Mouse (Mus musculus) heart, embryonic 15.5 days (tissue): ENCODE results near the gene Gm13762. TPM values are rescaled to one million over a fixed set of nuclear protein-coding genes. Genes with fewer than 3 reads are reported as not detected.
"Not testable (repeated sequence)": the region's sequence is repeated elsewhere in the genome, so short reads cannot be mapped to it uniquely, and the experiment has no call there.

Experiments
- ATAC-seq: fragments of 200-750 bp; cut with Nextera tagmentation; replicated peaks from 2 replicates; pipeline ENCODE4 v1.8.0; 2017; ENCODE audit warnings: low read depth, moderate TSS enrichment; ENCODE audit not compliant: insufficient number of reproducible peaks, insufficient read depth, low FRiP score
- H3K27ac ChIP-seq: fragments of 300-500 bp; sonication (generic); 2 replicates; pipeline ENCODE4 v1.5.1; 2015; ENCODE audit warnings: mild to moderate bottlenecking, inconsistent platforms
- H3K27me3 ChIP-seq: fragments of 300-500 bp; sonication (generic); 2 replicates; pipeline ENCODE4 v1.6.1; 2015; ENCODE audit warnings: inconsistent platforms
- H3K36me3 ChIP-seq: fragments of 300-500 bp; sonication (generic); 2 replicates; pipeline ENCODE4 v1.6.1; 2015; ENCODE audit warnings: mild to moderate bottlenecking, inconsistent platforms
- H3K4me1 ChIP-seq: fragments of 300-500 bp; sonication (generic); replicated peaks from 2 replicates; pipeline ENCODE4 v1.6.1; 2015; ENCODE audit warnings: inconsistent platforms
- H3K4me2 ChIP-seq: fragments of 300-500 bp; sonication (generic); 2 replicates; pipeline ENCODE4 v1.6.1; 2015; ENCODE audit warnings: inconsistent platforms, mild to moderate bottlenecking, moderate library complexity
- H3K4me3 ChIP-seq: fragments of 300-500 bp; sonication (generic); 2 replicates; pipeline ENCODE4 v1.5.1; 2015; ENCODE audit warnings: mild to moderate bottlenecking, inconsistent platforms
- H3K9ac ChIP-seq: fragments of 300-500 bp; sonication (generic); 2 replicates; pipeline ENCODE4 v1.6.1; 2015; ENCODE audit warnings: mild to moderate bottlenecking, inconsistent platforms
- H3K9me3 ChIP-seq: fragments of 300-500 bp; sonication (generic); replicated peaks from 2 replicates; pipeline ENCODE4 v1.6.1; 2016; ENCODE audit warnings: inconsistent platforms
- WGBS: fragments of 180-500 bp; shearing (Covaris S2); methylation state at CpG from one replicate; pipeline ENCODE4 v1.1.7; 2015; ENCODE audit warnings: mixed read lengths; 5-methylcytosine and 5-hydroxymethylcytosine counted together
- polyA plus RNA-seq: library from polyadenylated mRNA; unstranded; fragments of >200 nt; fragmentation: Nextera tagmentation; extraction: Ambion mirVana; gene quantifications from 2 replicates; pipeline ENCODE4 v1.2.1, GENCODE M21; 2015

Gm13762 gene
- not detected in 2 replicates for polyA plus RNA-seq

GRCm38 (mm10) chr2:88980181-88980580, at the start of gene Gm13762:
Gene Gm13762, minus strand, starts transcription at chr2:88980281.
- H3K4me2 ChIP-seq, result no peak within 1 kb of the TSS
- no peak within 1 kb of the TSS for H3K4me3 ChIP-seq
- WGBS, result 58% methylated on average over 1 of the region's 1 CpGs
- H3K27me3 ChIP-seq, result no peaks in the 10 kb centered on the region
- H3K36me3 ChIP-seq, result no peaks in the 10 kb centered on the region
- H3K9ac ChIP-seq, result no peak within 1 kb of the TSS
- H3K9me3 ChIP-seq, result no peaks in the 10 kb centered on the region
- no peaks in the 10 kb centered on the region for H3K4me1 ChIP-seq
- no peak for ATAC-seq
- no peak within 1 kb of the TSS for H3K27ac ChIP-seq

GRCm38 (mm10) chr2:89021436-89021835, 41.4 kb upstream of the Gm13762 start:
- WGBS, result 58% methylated on average over 3 of the region's 3 CpGs
- not testable (repeated sequence) for H3K27me3 ChIP-seq

GRCm38 (mm10) chr2:89018240-89018639, 38.2 kb upstream of the Gm13762 start, which contains the start of gene Olfr1216:
Gene Olfr1216, minus strand, starts transcription at chr2:89018340.
- ATAC-seq, result no peak
- Histone ChIP-seq H3K9ac (no peak within 1 kb of the TSS), H3K4me1 (no peaks in the 10 kb centered on the region), H3K27ac (no peak within 1 kb of the TSS), H3K4me3 (no peak within 1 kb of the TSS), H3K4me2 (no peak within 1 kb of the TSS), H3K36me3 (no peaks in the 10 kb centered on the region), H3K27me3 (no peaks in the 10 kb centered on the region), H3K9me3 (no peaks in the 10 kb centered on the region)
- WGBS, result 72% methylated on average over 1 of the region's 1 CpGs

More at GRCm38 (mm10) chr2:89021436-89021835, 41.4 kb upstream of the Gm13762 start:
- not testable (repeated sequence) for H3K4me2 ChIP-seq, H3K9me3 ChIP-seq, H3K36me3 ChIP-seq, H3K4me3 ChIP-seq, H3K27ac ChIP-seq, ATAC-seq, H3K4me1 ChIP-seq, H3K9ac ChIP-seq

- no peak within 1 kb of the TSS for H3K4me2 ChIP-seq
Measured at GRCm38 (mm10) chr2:89006873-89007272, 26.8 kb upstream of the Gm13762 start, which contains the start of gene Olfr1215. Gene Olfr1215, minus strand, starts transcription at chr2:89006973.

GRCm38 (mm10) chr2:88992553-88992952, 12.5 kb upstream of the Gm13762 start, which contains the start of gene Olfr1214:
Gene Olfr1214, minus strand, starts transcription at chr2:88992653.
- Histone ChIP-seq H3K4me1 (no peaks in the 10 kb centered on the region), H3K36me3 (no peaks in the 10 kb centered on the region), H3K4me3 (no peak within 1 kb of the TSS), H3K9me3 (no peaks in the 10 kb centered on the region), H3K27me3 (no peaks in the 10 kb centered on the region), H3K4me2 (no peak within 1 kb of the TSS), H3K9ac (no peak within 1 kb of the TSS), H3K27ac (no peak within 1 kb of the TSS)
- WGBS, result 73% methylated on average over 1 of the region's 1 CpGs
- ATAC-seq, result no peak

More at GRCm38 (mm10) chr2:89006873-89007272, 26.8 kb upstream of the Gm13762 start, which contains the start of gene Olfr1215:
- H3K4me3 ChIP-seq, result no peak within 1 kb of the TSS
- no peak for ATAC-seq
- no peaks in the 10 kb centered on the region for H3K9me3 ChIP-seq
- WGBS, result 56% methylated on average over 2 of the region's 2 CpGs
- no peak within 1 kb of the TSS for H3K27ac ChIP-seq
- no peaks in the 10 kb centered on the region for H3K27me3 ChIP-seq
- no peaks in the 10 kb centered on the region for H3K36me3 ChIP-seq
- no peaks in the 10 kb centered on the region for H3K4me1 ChIP-seq
- H3K9ac ChIP-seq, result no peak within 1 kb of the TSS

- Histone ChIP-seq H3K4me1 (no peaks in the 10 kb centered on the region), H3K4me2 (no peak within 1 kb of the TSS), H3K27me3 (no peaks in the 10 kb centered on the region), H3K9ac (no peak within 1 kb of the TSS), H3K4me3 (no peak within 1 kb of the TSS), H3K36me3 (no peaks in the 10 kb centered on the region), H3K27ac (no peak within 1 kb of the TSS), H3K9me3 (no peaks in the 10 kb centered on the region)
- no peak for ATAC-seq
Measured at GRCm38 (mm10) chr2:88953669-88954068, 26.4 kb downstream of the Gm13762 start, which contains the start of gene Olfr1212. Gene Olfr1212, plus strand, starts transcription at chr2:88953969.

GRCm38 (mm10) chr2:88938011-88938410, 42.1 kb downstream of the Gm13762 start, which contains the start of gene Olfr1211:
Gene Olfr1211, minus strand, starts transcription at chr2:88938111.
- Histone ChIP-seq H3K9me3 (no peaks in the 10 kb centered on the region), H3K36me3 (no peaks in the 10 kb centered on the region), H3K27me3 (no peaks in the 10 kb centered on the region), H3K27ac (no peak within 1 kb of the TSS), H3K4me1 (no peaks in the 10 kb centered on the region), H3K9ac (no peak within 1 kb of the TSS), H3K4me3 (no peak within 1 kb of the TSS), H3K4me2 (no peak within 1 kb of the TSS)
- no peak for ATAC-seq
- WGBS, result 77% methylated on average over 1 of the region's 1 CpGs

Other genes starting within 250 kb of the Gm13762 start
- gene Olfr1197, start 247.9 kb downstream of the Gm13762 start, polyA plus RNA-seq, result not detected in 2 replicates
- not detected in 2 replicates for gene Olfr1198, start 228.9 kb downstream of the Gm13762 start, polyA plus RNA-seq
- gene Olfr1199, start 219.8 kb downstream of the Gm13762 start, polyA plus RNA-seq, result not detected in 2 replicates
- not detected in 2 replicates for gene Olfr1200, start 209.8 kb downstream of the Gm13762 start, polyA plus RNA-seq
- gene Olfr1201, start 187.2 kb downstream of the Gm13762 start, polyA plus RNA-seq, result not detected in 2 replicates
- gene Olfr1202, start 165.8 kb downstream of the Gm13762 start, polyA plus RNA-seq, result not detected in 2 replicates
- gene Olfr1205, start 150.5 kb downstream of the Gm13762 start, polyA plus RNA-seq, result not detected in 2 replicates
- gene Olfr1204, start 131.0 kb downstream of the Gm13762 start, polyA plus RNA-seq, result not detected in 2 replicates
- gene Olfr1206, start 117.0 kb downstream of the Gm13762 start, polyA plus RNA-seq, result not detected in 2 replicates
- not detected in 2 replicates for gene Olfr1208, start 78.0 kb downstream of the Gm13762 start, polyA plus RNA-seq
- gene Olfr1209, start 65.1 kb downstream of the Gm13762 start, polyA plus RNA-seq, result not detected in 2 replicates
- not detected in 2 replicates for gene Olfr1211, start 42.2 kb downstream of the Gm13762 start, polyA plus RNA-seq
- gene Olfr1212, start 26.3 kb downstream of the Gm13762 start, polyA plus RNA-seq, result not detected in 2 replicates
- not detected in 2 replicates for gene Olfr1214, start 12.4 kb upstream of the Gm13762 start, polyA plus RNA-seq
- not detected in 2 replicates for gene Olfr1215, start 26.7 kb upstream of the Gm13762 start, polyA plus RNA-seq
- gene Olfr1216, start 38.1 kb upstream of the Gm13762 start, polyA plus RNA-seq, result not detected in 2 replicates
- not detected in 2 replicates for gene Olfr1217, start 51.8 kb upstream of the Gm13762 start, polyA plus RNA-seq
- not detected in 2 replicates for gene Olfr1218, start 80.9 kb upstream of the Gm13762 start, polyA plus RNA-seq
- not detected in 2 replicates for gene Olfr1219, start 103.2 kb upstream of the Gm13762 start, polyA plus RNA-seq
- gene Olfr1220, start 126.6 kb upstream of the Gm13762 start, polyA plus RNA-seq, result not detected in 2 replicates
- gene Olfr1221, start 137.0 kb upstream of the Gm13762 start, polyA plus RNA-seq, result not detected in 2 replicates
- not detected in 2 replicates for gene Olfr1222, start 152.8 kb upstream of the Gm13762 start, polyA plus RNA-seq
- not detected in 2 replicates for gene Olfr1223, start 171.3 kb upstream of the Gm13762 start, polyA plus RNA-seq
- gene Olfr1224-ps1, start 183.8 kb upstream of the Gm13762 start, polyA plus RNA-seq, result not detected in 2 replicates
- gene Olfr1225, start 194.4 kb upstream of the Gm13762 start, polyA plus RNA-seq, result not detected in 2 replicates
- not detected in 2 replicates for gene Olfr1226, start 219.8 kb upstream of the Gm13762 start, polyA plus RNA-seq